In the genomic region with DNA sequence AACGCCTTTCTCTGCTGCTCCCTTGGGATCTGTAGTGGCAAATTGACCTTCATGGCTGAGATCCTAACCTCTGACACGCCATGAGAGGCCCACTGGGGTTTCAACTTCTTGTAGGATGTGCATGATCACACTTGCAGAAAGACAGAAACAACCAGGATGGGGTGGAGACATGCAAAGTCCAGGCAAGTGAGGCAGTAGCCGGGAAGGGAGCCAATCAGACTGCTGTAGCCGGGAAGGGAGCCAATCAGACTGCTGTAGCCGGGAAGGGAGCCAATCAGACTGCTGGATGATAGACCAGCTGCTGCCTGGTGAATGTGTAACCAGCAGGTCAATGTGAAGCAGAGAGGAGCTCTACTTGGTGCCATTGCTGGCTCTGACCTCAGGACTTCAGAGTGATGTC, we compare ENCODE assay signal across 9 mouse cellular contexts. TPM values are rescaled to one million over a fixed set of nuclear protein-coding genes. Genes with fewer than 3 reads are reported as not detected.
DNase-seq lines count a peak whose midpoint lies in the region; ATAC-seq and TF ChIP-seq lines count a peak whose summit lies in the region.
"Had no signal": no experiment of that assay in that cellular context is flagged by ENCODE, and none has a peak within 500 bp of the region (broad histone marks: within the 10 kb centered on the region; RNA-seq: fewer than 3 reads in every experiment).

No protein-coding gene starts in this region.

- no peak overlapping the region for H3K4me3 ChIP-seq in hindbrain, embryonic 13.5 days
- no peak overlapping the region for H3K4me3 ChIP-seq in hindbrain, embryonic 16.5 days (ENCODE audit: low read length)
- H3K4me3 ChIP-seq in forebrain, postnatal 0 days (ENCODE audit: low read depth, low read length): no peak overlapping the region
- H3K4me3 ChIP-seq in kidney, postnatal 0 days (replicated peaks; ENCODE audit: low read depth, low read length): no peak overlapping the region
- H3K4me3 ChIP-seq: embryonic facial prominence, embryonic 12.5 days had no signal

- no peak overlapping the region for H3K4me2 ChIP-seq in hindbrain, embryonic 13.5 days
- no peak overlapping the region for H3K4me2 ChIP-seq in hindbrain, embryonic 16.5 days (ENCODE audit: low read length)
- no peak overlapping the region for H3K4me2 ChIP-seq in forebrain, postnatal 0 days (ENCODE audit: low read depth)
- H3K4me2 ChIP-seq in kidney, postnatal 0 days (ENCODE audit: low read length): no peak overlapping the region
- H3K4me2 ChIP-seq: embryonic facial prominence, embryonic 12.5 days had no signal

- 0 out of 2 replicates have a peak, but pooled peaks cover 3% of the 10 kb centered on the region for H3K4me1 ChIP-seq in hindbrain, embryonic 13.5 days (replicated peaks)
- H3K4me1 ChIP-seq in hindbrain, embryonic 16.5 days (ENCODE audit: control insufficient read depth, insufficient read depth, low read depth, low read length): no peaks in the 10 kb centered on the region
- H3K4me1 ChIP-seq in forebrain, postnatal 0 days (ENCODE audit: insufficient read depth): no peaks in the 10 kb centered on the region
- H3K4me1 ChIP-seq in kidney, postnatal 0 days (replicated peaks; ENCODE audit: insufficient read depth, low read length): no peaks in the 10 kb centered on the region
- H3K4me1 ChIP-seq: embryonic facial prominence, embryonic 12.5 days had no signal

- H3K27ac ChIP-seq in hindbrain, embryonic 13.5 days: no peak overlapping the region
- no peak overlapping the region for H3K27ac ChIP-seq in hindbrain, embryonic 16.5 days (ENCODE audit: low read depth, low read length)
- H3K27ac ChIP-seq in forebrain, postnatal 0 days (ENCODE audit: low read depth, low read length): no peak overlapping the region
- H3K27ac ChIP-seq in kidney, postnatal 0 days: no peak overlapping the region
- H3K27ac ChIP-seq: embryonic facial prominence, embryonic 12.5 days had no signal

- ATAC-seq in hindbrain, embryonic 13.5 days (ENCODE audit: low FRiP score): 0 out of 2 replicates have a peak, but pooled peaks have one; percentile 32
- no peak for ATAC-seq in hindbrain, embryonic 16.5 days
- peak; percentile 59; the same call in 1 of the 2 replicates for ATAC-seq in forebrain, postnatal 0 days
- peak; percentile 97 for ATAC-seq in kidney, postnatal 0 days (replicated peaks; ENCODE audit: low FRiP score, low read depth)
- ATAC-seq in granulocyte monocyte progenitor cell, adult 5-6 weeks (replicated peaks; ENCODE audit: poor library complexity, severe bottlenecking): no peak

- no peaks in the 10 kb centered on the region for H3K9me3 ChIP-seq in hindbrain, embryonic 13.5 days
- no peaks in the 10 kb centered on the region for H3K9me3 ChIP-seq in hindbrain, embryonic 16.5 days (ENCODE audit: control insufficient read depth, low read length)
- no peaks in the 10 kb centered on the region for H3K9me3 ChIP-seq in forebrain, postnatal 0 days (ENCODE audit: low read length)
- H3K9me3 ChIP-seq in kidney, postnatal 0 days (replicated peaks; ENCODE audit: low read length): no peaks in the 10 kb centered on the region
- H3K9me3 ChIP-seq: embryonic facial prominence, embryonic 12.5 days had no signal

- no peaks in the 10 kb centered on the region for H3K27me3 ChIP-seq in hindbrain, embryonic 13.5 days
- no peaks in the 10 kb centered on the region for H3K27me3 ChIP-seq in hindbrain, embryonic 16.5 days (replicated peaks; ENCODE audit: control insufficient read depth, insufficient read depth, low read length)
- H3K27me3 ChIP-seq in forebrain, postnatal 0 days (ENCODE audit: insufficient read depth, low read length): no peaks in the 10 kb centered on the region
- H3K27me3 ChIP-seq in kidney, postnatal 0 days (ENCODE audit: insufficient read depth, low read length): no peaks in the 10 kb centered on the region
- H3K27me3 ChIP-seq: embryonic facial prominence, embryonic 12.5 days had no signal

- H3K36me3 ChIP-seq in hindbrain, embryonic 13.5 days: peaks cover 4% of the 10 kb centered on the region
- H3K36me3 ChIP-seq in hindbrain, embryonic 16.5 days (ENCODE audit: control insufficient read depth, insufficient read depth, low read length): peaks cover 3% of the 10 kb centered on the region
- peaks cover 3% of the 10 kb centered on the region for H3K36me3 ChIP-seq in forebrain, postnatal 0 days (ENCODE audit: insufficient read depth)
- no peaks in the 10 kb centered on the region for H3K36me3 ChIP-seq in kidney, postnatal 0 days (ENCODE audit: insufficient read depth, low read length)

- WGBS in hindbrain, embryonic 13.5 days: 75% methylated on average over 5 of the region's 5 CpGs
- 62% methylated on average over 5 of the region's 5 CpGs for WGBS in hindbrain, embryonic 16.5 days
- 76% methylated on average over 5 of the region's 5 CpGs for whole genome bisulfite sequencing in forebrain, postnatal 0 days
- 55% methylated on average over 5 of the region's 5 CpGs for WGBS in kidney, postnatal 0 days

- H3K9ac ChIP-seq in hindbrain, embryonic 13.5 days: no peak overlapping the region
- no peak overlapping the region for H3K9ac ChIP-seq in hindbrain, embryonic 16.5 days (ENCODE audit: low read depth, low read length)
- H3K9ac ChIP-seq in forebrain, postnatal 0 days: no peak overlapping the region
- H3K9ac ChIP-seq in kidney, postnatal 0 days (ENCODE audit: low read depth, low read length): no peak overlapping the region
- H3K9ac ChIP-seq: embryonic facial prominence, embryonic 12.5 days had no signal

- no peak for TF ChIP-seq CTCF in forebrain, postnatal 0 days (IDR thresholded peaks at IDR 0.05; ENCODE audit: low read depth)
- no peak for TF ChIP-seq CTCF in kidney, postnatal 0 days (IDR thresholded peaks at IDR 0.05; ENCODE audit: low read depth)

- DNase-seq in NIH3T3 (ENCODE audit: low read depth): peak; percentile 56
- DNase-seq in forebrain, postnatal 0 days: no peak
- peak; percentile 27 for DNase-seq in kidney, postnatal 0 days (ENCODE audit: low spot score)
- DNase-seq in urinary bladder, postnatal 36 days (ENCODE audit: low spot score in 2 of 2): no peak
- DNase-seq in cerebellum, adult 11-12 months: no peak

RNA-seq across cellular contexts. Expression of gene Plk2, which starts 11.3 kb away (rescaled TPM):
- polyA plus RNA-seq in hindbrain, embryonic 13.5 days (2015; fragmentation: Nextera tagmentation; extraction: Ambion mirVana): 121 and 139 TPM in 2 replicates
- 125 and 127 TPM in 2 replicates for polyA plus RNA-seq in hindbrain, embryonic 16.5 days (2015; fragmentation: Nextera tagmentation; extraction: Ambion mirVana)
- 257 and 310 TPM in 2 replicates for total RNA-seq in forebrain, postnatal 0 days (2014; rRNA removed)
- 217 and 222 TPM in 2 replicates for polyA plus RNA-seq in forebrain, postnatal 0 days (2015; fragmentation: Nextera tagmentation; extraction: Ambion mirVana)
- polyA plus RNA-seq in kidney, postnatal 0 days (2015; fragmentation: Nextera tagmentation; extraction: Ambion mirVana): 50.5 and 54.9 TPM in 2 replicates
- total RNA-seq in granulocyte monocyte progenitor cell, adult 5-6 weeks (2014; fragmentation: Nextera tagmentation): not detected in 2 replicates
- 2.3 and 5.2 TPM in 2 replicates for total RNA-seq in granulocyte monocyte progenitor cell, adult 5-6 weeks (2017)

RNA-seq across cellular contexts. Expression of gene Gapt, which starts 49.2 kb away (rescaled TPM):
- polyA plus RNA-seq in hindbrain, embryonic 13.5 days (2015; fragmentation: Nextera tagmentation; extraction: Ambion mirVana): 0.13 TPM in 1 of 2 replicates, not detected in the other
- polyA plus RNA-seq in hindbrain, embryonic 16.5 days (2015; fragmentation: Nextera tagmentation; extraction: Ambion mirVana): 0.08 TPM in 1 of 2 replicates, not detected in the other
- 0.10 TPM in 1 of 2 replicates, not detected in the other for total RNA-seq in forebrain, postnatal 0 days (2014; rRNA removed)
- polyA plus RNA-seq in forebrain, postnatal 0 days (2015; fragmentation: Nextera tagmentation; extraction: Ambion mirVana): not detected in 2 replicates
- 0.06 and 0.21 TPM in 2 replicates for polyA plus RNA-seq in kidney, postnatal 0 days (2015; fragmentation: Nextera tagmentation; extraction: Ambion mirVana)
- total RNA-seq in granulocyte monocyte progenitor cell, adult 5-6 weeks (2014; fragmentation: Nextera tagmentation): 26.9 and 27.4 TPM in 2 replicates
- 3.9 and 8.3 TPM in 2 replicates for total RNA-seq in granulocyte monocyte progenitor cell, adult 5-6 weeks (2017)

Comparison
In these comparisons a context has a peak if more than half of its experiments do, and no peak if none do; other contexts are left out.
1. ATAC-seq: peak in hindbrain, embryonic 13.5 days (single experiment), forebrain, postnatal 0 days (single experiment) and kidney, postnatal 0 days (single experiment); none in hindbrain, embryonic 16.5 days (single experiment) and granulocyte monocyte progenitor cell, adult 5-6 weeks (single experiment).
2. DNase-seq: peak in NIH3T3 (single experiment) and kidney, postnatal 0 days (single experiment); none in forebrain, postnatal 0 days (single experiment), urinary bladder, postnatal 36 days (0 of 2) and cerebellum, adult 11-12 months (single experiment).